Mouse (Mus musculus): ENCODE data around the gene Mt2. TPM values are rescaled to one million over a fixed set of nuclear protein-coding genes. Genes with fewer than 3 reads are reported as not detected.
"Not testable (repeated sequence)": the region's sequence is repeated elsewhere in the genome, so short reads cannot be mapped to it uniquely, and the experiment has no call there.

The Mt2 gene
- total RNA-seq, 2 experiments from 2014 or later: 545 to 546 TPM

DNA sequence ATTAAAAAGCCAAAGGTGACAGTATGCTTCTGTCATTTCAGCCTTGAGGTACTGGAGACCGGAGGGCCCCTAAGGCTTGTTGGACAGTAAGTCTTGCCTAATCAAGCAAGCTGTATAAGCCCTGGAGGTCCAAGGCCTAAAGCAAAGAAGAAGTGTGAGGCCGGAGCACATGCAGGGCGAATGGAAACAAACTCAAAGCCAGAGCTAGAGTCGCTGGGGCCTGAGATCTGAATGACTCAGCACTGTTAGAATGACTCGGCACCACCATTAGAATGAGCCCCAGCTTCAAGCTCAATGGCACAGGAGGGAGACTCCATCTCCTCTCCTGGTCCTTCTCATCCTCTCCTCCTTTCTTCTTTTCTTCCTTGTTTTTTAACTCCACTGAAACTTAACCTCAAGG lies 21.5 kb upstream of the Mt2 start:
- no peak for DNase-seq (ENCODE audit: low spot score in 2 of 2)
- Histone ChIP-seq H3K4me3 (no peak overlapping the region), H3K27ac (no peak overlapping the region)
- no peak for TF ChIP-seq CTCF (conservative IDR thresholded peaks at IDR 0.05)

GRCm38 (mm10) chr8:94152513-94153300 lies 19.8 kb upstream of the Mt2 start, which contains the start of gene Mt3:
Gene Mt3, plus strand, starts transcription at chr8:94152607.
- TF ChIP-seq CTCF (conservative IDR thresholded peaks at IDR 0.05): peak; percentile 58
- DNase-seq (ENCODE audit: low spot score in 2 of 2): peak; percentile 89 to 90
- peak within 1 kb of the TSS; percentile 89 for H3K4me3 ChIP-seq
- peak within 1 kb of the TSS; percentile 100 for H3K27ac ChIP-seq

GRCm38 (mm10) chr8:94153451-94153850 lies 19.0 kb upstream of the Mt2 start:
- no peak for TF ChIP-seq CTCF (conservative IDR thresholded peaks at IDR 0.05)
- DNase-seq (ENCODE audit: low spot score in 2 of 2): no peak
- Histone ChIP-seq H3K27ac (peak overlapping the region; percentile 100), H3K4me3 (peak overlapping the region; percentile 89)

- Histone ChIP-seq H3K4me3 (peak overlapping the region; percentile 89), H3K27ac (peak overlapping the region; percentile 100)
- TF ChIP-seq CTCF (conservative IDR thresholded peaks at IDR 0.05): no peak
- DNase-seq (ENCODE audit: low spot score in 2 of 2): peak in 1 of 2 experiments; percentile 71
Measured at GRCm38 (mm10) chr8:94154537-94154936, 17.9 kb upstream of the Mt2 start.

DNA sequence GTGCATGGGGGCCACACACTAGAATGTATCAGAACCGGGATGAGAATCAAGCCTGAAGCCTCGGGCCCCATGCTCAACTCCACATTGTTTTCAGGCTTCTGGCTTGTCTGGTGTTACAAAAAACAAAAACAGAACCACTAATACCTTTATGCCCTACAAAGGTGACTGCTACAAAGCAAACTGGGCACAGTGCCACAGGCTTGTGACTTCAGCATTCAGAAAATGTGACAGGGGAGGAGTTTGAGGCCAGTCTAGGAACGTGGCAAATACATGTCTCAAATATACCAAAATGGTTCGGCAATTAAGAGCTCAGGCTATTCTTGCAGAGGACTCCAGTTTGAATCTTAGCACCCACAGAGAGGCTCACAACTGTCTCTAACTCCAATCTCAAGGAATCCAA lies 16.4 kb upstream of the Mt2 start:
- TF ChIP-seq CTCF (conservative IDR thresholded peaks at IDR 0.05): no peak
- DNase-seq (ENCODE audit: low spot score in 2 of 2): no peak
- Histone ChIP-seq H3K27ac (peak overlapping the region; percentile 53; the same call in 1 of the 2 replicates), H3K4me3 (no peak overlapping the region)

- H3K4me3 ChIP-seq; H3K27ac ChIP-seq; DNase-seq (ENCODE audit: low spot score in 2 of 2): not testable (repeated sequence)
Measured at GRCm38 (mm10) chr8:94165772-94166171, 6.7 kb upstream of the Mt2 start.

DNA sequence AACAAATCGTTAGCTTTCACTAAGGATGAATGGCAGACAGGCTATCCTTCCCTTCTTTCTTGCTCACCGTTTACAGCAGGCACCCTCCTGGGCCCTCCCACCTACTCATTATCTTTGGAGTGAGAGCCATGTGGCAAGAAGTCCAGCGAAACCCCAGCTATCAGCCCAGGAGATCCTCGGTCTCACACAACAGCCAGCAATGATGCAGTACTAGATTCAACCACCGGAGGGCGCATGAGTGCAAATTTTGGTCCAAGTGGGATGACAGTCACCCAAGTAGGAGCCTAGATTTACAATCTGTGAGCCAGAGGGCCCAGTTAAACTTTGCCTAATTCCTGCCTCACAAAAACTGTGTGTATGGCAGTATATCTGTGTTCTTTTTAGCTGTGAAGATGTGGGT lies 5.2 kb upstream of the Mt2 start:
- peak; percentile 89 to 98 for DNase-seq (ENCODE audit: low spot score in 2 of 2)
- peak overlapping the region; percentile 32; the same call in 1 of the 2 replicates for H3K4me3 ChIP-seq
- H3K27ac ChIP-seq: peak overlapping the region; percentile 43
- TF ChIP-seq CTCF (conservative IDR thresholded peaks at IDR 0.05): peak; percentile 95

GRCm38 (mm10) chr8:94169547-94169946 lies 2.9 kb upstream of the Mt2 start:
- no peak overlapping the region for H3K27ac ChIP-seq
- no peak for DNase-seq (ENCODE audit: low spot score in 2 of 2)
- no peak overlapping the region for H3K4me3 ChIP-seq
- no peak for TF ChIP-seq CTCF (conservative IDR thresholded peaks at IDR 0.05)

DNA sequence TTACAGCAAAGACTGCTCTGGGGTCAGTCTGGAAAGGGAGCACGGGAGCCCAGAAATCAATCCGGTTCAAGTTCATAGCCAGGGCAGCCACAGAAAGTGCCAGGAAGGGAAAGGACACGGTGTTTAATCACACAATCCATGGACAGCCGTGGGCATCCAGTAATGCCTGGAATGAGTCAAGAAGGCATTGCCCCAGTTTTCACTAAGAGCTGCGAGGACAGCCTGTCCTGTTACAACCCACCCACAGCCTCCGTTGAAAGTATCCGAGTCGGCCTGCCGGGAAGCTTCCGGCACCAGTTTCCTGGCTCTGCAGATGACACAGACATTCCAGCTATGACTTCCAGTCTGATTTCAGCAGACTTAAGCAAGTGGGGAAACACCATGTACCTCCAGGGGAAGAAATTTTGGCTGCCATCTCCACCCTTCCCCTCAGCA lies 1.1 kb upstream of the Mt2 start:
- Histone ChIP-seq H3K27ac (peak overlapping the region; percentile 92), H3K4me3 (peak overlapping the region; percentile 68; the same call in 1 of the 2 replicates)
- TF ChIP-seq CTCF (conservative IDR thresholded peaks at IDR 0.05): no peak
- no peak for DNase-seq (ENCODE audit: low spot score in 2 of 2)

DNA sequence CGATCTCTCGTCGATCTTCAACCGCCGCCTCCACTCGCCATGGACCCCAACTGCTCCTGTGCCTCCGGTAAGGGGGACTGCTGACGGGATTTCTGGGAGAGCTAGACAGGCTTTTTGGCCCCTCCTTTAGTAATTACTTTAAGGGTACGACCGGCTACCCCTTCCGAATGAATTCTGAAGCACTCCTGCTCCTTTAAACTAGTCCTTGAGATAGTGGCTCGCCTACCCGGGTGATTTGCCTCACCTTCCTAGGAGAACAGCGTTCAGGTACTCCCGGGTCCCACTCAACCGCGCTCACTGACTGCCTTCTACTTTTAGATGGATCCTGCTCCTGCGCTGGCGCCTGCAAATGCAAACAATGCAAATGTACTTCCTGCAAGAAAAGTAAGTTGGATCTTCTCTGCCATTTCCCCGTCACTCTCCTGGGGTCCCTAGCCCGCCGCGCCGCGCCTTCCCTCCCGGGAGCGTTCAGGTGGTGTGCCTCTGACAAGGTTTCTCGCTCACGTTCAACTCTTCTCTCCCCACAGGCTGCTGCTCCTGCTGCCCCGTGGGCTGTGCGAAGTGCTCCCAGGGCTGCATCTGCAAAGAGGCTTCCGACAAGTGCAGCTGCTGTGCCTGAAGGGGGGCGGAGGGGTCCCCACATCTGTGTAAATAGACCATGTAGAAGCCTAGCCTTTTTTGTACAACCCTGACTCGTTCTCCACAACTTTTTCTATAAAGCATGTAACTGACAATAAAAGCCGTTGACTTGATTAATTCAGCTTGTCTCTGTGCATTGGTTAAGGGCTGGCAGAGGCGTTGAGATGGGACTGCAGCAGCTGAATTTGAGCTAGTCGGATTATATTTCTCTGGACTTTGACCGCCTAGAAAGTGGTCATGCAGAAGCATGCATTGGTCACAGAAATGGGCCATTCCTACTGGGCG lies 607 bp downstream of the Mt2 start:
- Histone ChIP-seq H3K4me3 (peak overlapping the region; percentile 68), H3K27ac (peak overlapping the region; percentile 92)
- DNase-seq (ENCODE audit: low spot score in 2 of 2): no peak
- no peak for TF ChIP-seq CTCF (conservative IDR thresholded peaks at IDR 0.05)

DNA sequence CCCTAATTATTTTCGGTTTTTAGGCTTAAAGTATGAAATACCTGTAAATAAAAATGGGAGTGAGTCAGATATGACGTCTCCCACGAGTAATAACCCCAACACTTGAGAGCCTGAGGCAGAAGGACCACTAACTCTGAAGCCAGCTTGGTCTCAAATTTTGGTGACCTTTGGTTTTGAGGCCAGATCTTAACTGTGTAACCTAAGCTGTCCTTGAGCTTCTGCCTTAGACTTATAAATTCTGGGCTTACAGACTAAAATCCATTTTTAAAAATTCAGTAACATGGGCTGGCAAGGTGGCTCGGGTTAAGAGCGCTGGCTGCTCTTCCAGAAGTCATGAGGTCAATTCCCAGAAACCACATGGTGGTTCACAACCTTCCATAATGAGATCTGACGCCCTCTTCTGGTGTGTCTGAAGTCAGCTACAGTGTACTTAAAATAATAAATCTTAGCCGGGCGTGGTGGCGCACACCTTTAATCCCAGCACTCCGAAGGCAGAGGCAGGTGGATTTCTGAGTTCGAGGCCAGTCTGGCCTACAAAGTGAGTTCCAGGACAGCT lies 1.5 kb downstream of the Mt2 start:
- peak; percentile 54 for TF ChIP-seq CTCF (conservative IDR thresholded peaks at IDR 0.05)
- Histone ChIP-seq H3K27ac (peak overlapping the region; percentile 65; the same call in 1 of the 2 replicates), H3K4me3 (peak overlapping the region; percentile 28; the same call in 1 of the 2 replicates)
- no peak for DNase-seq (ENCODE audit: low spot score in 2 of 2)

GRCm38 (mm10) chr8:94174619-94175213 lies 2.3 kb downstream of the Mt2 start:
- TF ChIP-seq CTCF (conservative IDR thresholded peaks at IDR 0.05): peak; percentile 59
- DNase-seq (ENCODE audit: low spot score in 2 of 2): no peak
- no peak overlapping the region for H3K4me3 ChIP-seq
- H3K27ac ChIP-seq: no peak overlapping the region; the same call in 1 of the 2 replicates

All from layer of hippocampus, adult 2 months (tissue).